In the genomic region with DNA sequence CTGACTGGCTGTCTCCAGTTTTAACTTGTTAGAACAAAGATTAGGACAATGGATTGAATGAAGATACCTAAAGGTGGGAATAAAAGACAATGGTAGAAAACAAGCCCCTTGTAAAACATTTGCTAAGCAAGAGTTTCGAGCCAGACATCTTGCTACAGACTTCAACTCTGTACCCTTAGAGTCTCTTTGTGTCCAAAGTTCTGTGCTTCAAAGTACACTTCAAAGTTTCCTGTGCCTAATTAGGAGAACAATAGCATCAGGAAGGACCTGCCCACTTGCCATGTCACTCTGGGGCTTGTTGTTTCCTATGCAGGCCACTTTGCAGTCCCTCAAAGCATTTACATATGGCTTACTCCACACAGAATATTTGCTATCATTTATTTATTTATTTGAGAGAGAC, we compare ENCODE assay signal across 15 mouse cellular contexts. TPM values are rescaled to one million over a fixed set of nuclear protein-coding genes. Genes with fewer than 3 reads are reported as not detected.
A peak's percentile ranks its signal among the peaks of the same experiment; 100 is the strongest.
DNase-seq lines count a peak whose midpoint lies in the region; ATAC-seq and TF ChIP-seq lines count a peak whose summit lies in the region.
"Had no signal": no experiment of that assay in that cellular context is flagged by ENCODE, and none has a peak within 500 bp of the region (broad histone marks: within the 10 kb centered on the region; RNA-seq: fewer than 3 reads in every experiment).

No protein-coding gene starts in this region.

- H3K27ac ChIP-seq in layer of hippocampus, adult 2 months: peak overlapping the region; percentile 74
- peak overlapping the region; percentile 95 for H3K27ac ChIP-seq in ES-Bruce4 (ENCODE audit: insufficient read depth, low read length)
- peak overlapping the region; percentile 67 for H3K27ac ChIP-seq in kidney, embryonic 15.5 days
- H3K27ac ChIP-seq: embryonic facial prominence, embryonic 12.5 days; forebrain, embryonic 15.5 days; limb, embryonic 12.5 days had no signal

- no peak overlapping the region for H3K4me3 ChIP-seq in layer of hippocampus, adult 2 months
- H3K4me3 ChIP-seq in ES-Bruce4 (ENCODE audit: low read depth, low read length): no peak overlapping the region
- H3K4me3 ChIP-seq in kidney, embryonic 15.5 days (replicated peaks): no peak overlapping the region
- H3K4me3 ChIP-seq: embryonic facial prominence, embryonic 12.5 days; forebrain, embryonic 15.5 days; limb, embryonic 12.5 days; neural tube, embryonic 13.5 days had no signal

- H3K4me2 ChIP-seq in kidney, embryonic 15.5 days: no peak overlapping the region
- H3K4me2 ChIP-seq: embryonic facial prominence, embryonic 12.5 days; forebrain, embryonic 15.5 days; limb, embryonic 12.5 days; neural tube, embryonic 13.5 days had no signal

- WGBS in kidney, embryonic 15.5 days: 64% methylated on average over 1 of the region's 1 CpGs

- no peaks in the 10 kb centered on the region for H3K9me3 ChIP-seq in ES-Bruce4 (replicated peaks; ENCODE audit: control insufficient read depth, insufficient read depth, low read length, poor library complexity, severe bottlenecking)
- H3K9me3 ChIP-seq in kidney, embryonic 15.5 days (replicated peaks): no peaks in the 10 kb centered on the region
- H3K9me3 ChIP-seq: embryonic facial prominence, embryonic 12.5 days; forebrain, embryonic 15.5 days; limb, embryonic 12.5 days; neural tube, embryonic 13.5 days had no signal

- peak; percentile 35; the same call in 1 of the 2 replicates for ATAC-seq in common myeloid progenitor, adult 5-6 weeks (replicated peaks; ENCODE audit: low read depth, poor library complexity, severe bottlenecking)
- ATAC-seq in kidney, embryonic 15.5 days (replicated peaks; ENCODE audit: low FRiP score): no peak
- ATAC-seq: forebrain, embryonic 15.5 days had no signal

- no peak for TF ChIP-seq POLR2A in ES-Bruce4 (IDR thresholded peaks at IDR 0.05; ENCODE audit: insufficient read depth, low read length)

- no peak for DNase-seq in layer of hippocampus, adult 2 months (ENCODE audit: low spot score in 2 of 2)
- no peak for DNase-seq in layer of hippocampus, adult 18-20 months (ENCODE audit: low spot score in 2 of 2)
- DNase-seq in c-Kit-positive CD71-positive TER-119-positive erythroid progenitor cells, embryonic 14.5 days (ENCODE audit: low spot score): no peak
- no peak for DNase-seq in spleen, adult 18-20 months
- DNase-seq in right cerebral cortex, adult 2 months (ENCODE audit: low spot score in 2 of 2): no peak
- DNase-seq: adrenal gland, postnatal 10 days; cerebellum, adult 11-12 months; midbrain, embryonic 14.5 days had no signal

- H3K4me1 ChIP-seq in ES-Bruce4 (ENCODE audit: control insufficient read depth, insufficient read depth, low read length): peaks cover 7% of the 10 kb centered on the region
- peaks cover 41% of the 10 kb centered on the region for H3K4me1 ChIP-seq in kidney, embryonic 15.5 days
- H3K4me1 ChIP-seq: embryonic facial prominence, embryonic 12.5 days had no signal

- TF ChIP-seq CTCF in layer of hippocampus, adult 2 months (conservative IDR thresholded peaks at IDR 0.05): no peak
- TF ChIP-seq CTCF in ES-Bruce4 (IDR thresholded peaks at IDR 0.05; ENCODE audit: low read depth, low read length): no peak

- no peak overlapping the region for H3K9ac ChIP-seq in ES-Bruce4 (ENCODE audit: low read depth, poor library complexity, severe bottlenecking)
- no peak overlapping the region for H3K9ac ChIP-seq in kidney, embryonic 15.5 days
- H3K9ac ChIP-seq: embryonic facial prominence, embryonic 12.5 days; forebrain, embryonic 15.5 days; limb, embryonic 12.5 days; neural tube, embryonic 13.5 days had no signal

- H3K36me3 ChIP-seq in ES-Bruce4 (ENCODE audit: control insufficient read depth, insufficient read depth, low read length, poor library complexity, severe bottlenecking): no peaks in the 10 kb centered on the region
- no peaks in the 10 kb centered on the region for H3K36me3 ChIP-seq in kidney, embryonic 15.5 days
- H3K36me3 ChIP-seq: embryonic facial prominence, embryonic 12.5 days; forebrain, embryonic 15.5 days; neural tube, embryonic 13.5 days had no signal

- H3K27me3 ChIP-seq in ES-Bruce4 (ENCODE audit: control insufficient read depth, insufficient read depth, low read length, poor library complexity, severe bottlenecking): no peaks in the 10 kb centered on the region
- H3K27me3 ChIP-seq in kidney, embryonic 15.5 days: no peaks in the 10 kb centered on the region
- H3K27me3 ChIP-seq: embryonic facial prominence, embryonic 12.5 days; forebrain, embryonic 15.5 days; limb, embryonic 12.5 days; neural tube, embryonic 13.5 days had no signal

- 0 out of 2 replicates have a peak, but pooled peaks have one; percentile 29 for TF ChIP-seq EP300 in ES-Bruce4 (IDR thresholded peaks at IDR 0.05; ENCODE audit: insufficient read depth, low read depth, low read length)

RNA-seq across cellular contexts. Expression of a gene that starts 33.3 kb away (rescaled TPM):
- total RNA-seq in layer of hippocampus, adult 2 months (2021): 10 to 100 TPM; 88.7 to 94.3 TPM
- 10 to 100 TPM; 87.2 to 98.6 TPM for total RNA-seq in layer of hippocampus, adult 18-20 months (2021)
- polyA plus RNA-seq in ES-Bruce4 (2011; ENCODE audit: insufficient read depth, insufficient read length, low read depth, missing spikeins): 49.9 and 62.6 TPM in 2 replicates
- 36.4 and 45.7 TPM in 2 replicates for total RNA-seq in common myeloid progenitor, adult 5-6 weeks (2017)
- 54.5 and 54.9 TPM in 2 replicates for polyA plus RNA-seq in kidney, embryonic 15.5 days (2015; fragmentation: Nextera tagmentation; extraction: Ambion mirVana)

RNA-seq across cellular contexts. Expression of a gene that starts 33.4 kb away (rescaled TPM):
- 10 to 100 TPM; 29.0 to 35.2 TPM for total RNA-seq in layer of hippocampus, adult 2 months (2021)
- total RNA-seq in layer of hippocampus, adult 18-20 months (2021): 10 to 100 TPM; 24.5 to 25.2 TPM
- 38.2 and 38.8 TPM in 2 replicates for polyA plus RNA-seq in ES-Bruce4 (2011; ENCODE audit: insufficient read depth, insufficient read length, low read depth, missing spikeins)
- 22.2 and 43.3 TPM in 2 replicates for total RNA-seq in common myeloid progenitor, adult 5-6 weeks (2017)
- polyA plus RNA-seq in kidney, embryonic 15.5 days (2015; fragmentation: Nextera tagmentation; extraction: Ambion mirVana): 23.7 and 25.2 TPM in 2 replicates
